Mouse (Mus musculus) heart, postnatal 0 days (tissue): Measurements from ENCODE around the gene Oxsr1.

ENCODE experiments used
- CTCF ChIP-seq: IDR thresholded peaks from 2 replicates; pipeline ENCODE4 v1.5.1; 2016; ENCODE audit warnings: antibody characterized with exemption, control low read depth, low read depth
- EP300 ChIP-seq: IDR thresholded peaks from 2 replicates; pipeline ENCODE4 v1.6.1; 2016; ENCODE audit warnings: antibody characterized with exemption, low read depth

DNA sequence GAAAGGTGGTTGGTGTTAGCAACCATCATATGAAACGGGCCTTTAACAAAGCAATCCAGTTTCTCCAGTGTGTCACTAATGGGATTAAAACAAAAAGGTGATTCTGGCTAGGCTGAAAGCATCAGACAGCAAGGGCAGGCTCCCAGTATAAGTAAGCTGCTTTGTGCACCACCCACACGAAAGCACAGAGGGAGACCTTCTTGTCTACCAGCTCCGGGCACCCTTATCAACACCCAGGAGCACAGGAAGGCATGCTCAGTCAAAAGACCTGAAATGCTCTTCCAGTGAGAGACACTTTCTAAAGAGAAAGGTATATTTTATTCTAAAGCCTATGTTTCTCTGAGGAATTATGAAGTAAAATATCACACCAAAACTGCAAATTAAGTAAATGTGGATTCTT is 31.4 kb downstream of the Oxsr1 start:
- TF ChIP-seq CTCF (no peak), EP300 (no peak)
